Mouse (Mus musculus) neural tube, embryonic 10.5 days (tissue): Measurements from ENCODE around the gene Megf11.
A peak's percentile ranks its signal among the peaks of the same experiment; 100 is the strongest.

Experiments used
- DNase-seq: peaks from one replicate; pipeline ENCODE4 v3.0.0-alpha.2; 2017; ENCODE audit warnings: low spot score; ENCODE audit errors: extremely low spot score

Gene Megf11

GRCm38 (mm10) chr9:64385511-64386465 is at the start of gene Megf11:
TSS of gene Megf11 (plus strand) at chr9:64385626.
- DNase-seq = peak; percentile 76

GRCm38 (mm10) chr9:64335825-64336224 is 49.6 kb upstream of the Megf11 start:
- no peak for DNase-seq

- no peak for DNase-seq
Measured at GRCm38 (mm10) chr9:64339361-64339760, 46.1 kb upstream of the Megf11 start.

GRCm38 (mm10) chr9:64340351-64341253 is 44.8 kb upstream of the Megf11 start:
- DNase-seq = peak; percentile 90

GRCm38 (mm10) chr9:64341254-64341566 is 44.2 kb upstream of the Megf11 start, which contains the start of gene Dis3l:
TSS of gene Dis3l (minus strand) at chr9:64341288.
- no peak for DNase-seq

GRCm38 (mm10) chr9:64341671-64342070 is 43.8 kb upstream of the Megf11 start:
- no peak for DNase-seq

- DNase-seq = no peak
Measured at GRCm38 (mm10) chr9:64343656-64344055, 41.8 kb upstream of the Megf11 start.

GRCm38 (mm10) chr9:64345931-64346330 is 39.5 kb upstream of the Megf11 start:
- DNase-seq = no peak

- no peak for DNase-seq
Measured at GRCm38 (mm10) chr9:64347377-64347776, 38.0 kb upstream of the Megf11 start.

GRCm38 (mm10) chr9:64349490-64349889 is 35.9 kb upstream of the Megf11 start:
- DNase-seq = no peak

- peak; percentile 26 for DNase-seq
Measured at GRCm38 (mm10) chr9:64351191-64351590, 34.2 kb upstream of the Megf11 start.

- no peak for DNase-seq
Measured at GRCm38 (mm10) chr9:64355627-64356026, 29.8 kb upstream of the Megf11 start.

- DNase-seq = no peak
Measured at GRCm38 (mm10) chr9:64361231-64361950, 24.0 kb upstream of the Megf11 start.

GRCm38 (mm10) chr9:64369871-64370270 is 15.6 kb upstream of the Megf11 start:
- no peak for DNase-seq

GRCm38 (mm10) chr9:64371305-64371819 is 14.1 kb upstream of the Megf11 start:
- no peak for DNase-seq

GRCm38 (mm10) chr9:64376380-64376779 is 9.0 kb upstream of the Megf11 start:
- no peak for DNase-seq

- no peak for DNase-seq
Measured at GRCm38 (mm10) chr9:64383021-64383788, 2.2 kb upstream of the Megf11 start.

GRCm38 (mm10) chr9:64386466-64387211 is 1.2 kb downstream of the Megf11 start:
- DNase-seq = peak; percentile 62

- DNase-seq = no peak
Measured at GRCm38 (mm10) chr9:64389576-64390292, 4.3 kb downstream of the Megf11 start.
